In genomic region chr8:31520991-31521448, GRCm38 (mm10) we compare ENCODE assay signal across 10 mouse cellular contexts.
DNase-seq lines count a peak whose midpoint lies in the region; ATAC-seq and TF ChIP-seq lines count a peak whose summit lies in the region.
"Had no signal": no experiment of that assay in that cellular context is flagged by ENCODE, and none has a peak within 500 bp of the region (broad histone marks: within the 10 kb centered on the region; RNA-seq: fewer than 3 reads in every experiment).

No protein-coding gene starts in this region.

- WGBS in kidney, adult 2 months = 9% methylated on average over 2 of the region's 2 CpGs
- 64% methylated on average over 2 of the region's 2 CpGs for WGBS in midbrain, embryonic 15.5 days

- H3K27ac ChIP-seq in kidney, adult 2 months (ENCODE audit: insufficient read depth, low read depth, low read length) = peak overlapping the region; percentile 92
- no peak overlapping the region for H3K27ac ChIP-seq in midbrain, embryonic 15.5 days
- H3K27ac ChIP-seq: hindbrain, embryonic 15.5 days; liver, embryonic 13.5 days; neural tube, embryonic 13.5 days had no signal

- no peaks in the 10 kb centered on the region for H3K27me3 ChIP-seq in kidney, adult 2 months (replicated peaks; ENCODE audit: control insufficient read depth, insufficient read depth, low read length)
- H3K27me3 ChIP-seq in midbrain, embryonic 15.5 days (replicated peaks) = no peaks in the 10 kb centered on the region
- H3K27me3 ChIP-seq: hindbrain, embryonic 15.5 days; liver, embryonic 13.5 days; neural tube, embryonic 13.5 days had no signal

- H3K36me3 ChIP-seq in kidney, adult 2 months (ENCODE audit: control insufficient read depth, insufficient read depth, low read length) = no peaks in the 10 kb centered on the region
- no peaks in the 10 kb centered on the region for H3K36me3 ChIP-seq in midbrain, embryonic 15.5 days (replicated peaks)
- H3K36me3 ChIP-seq: hindbrain, embryonic 15.5 days; liver, embryonic 13.5 days; neural tube, embryonic 13.5 days had no signal

- no peak overlapping the region for H3K4me2 ChIP-seq in midbrain, embryonic 15.5 days
- H3K4me2 ChIP-seq: hindbrain, embryonic 15.5 days; liver, embryonic 13.5 days; neural tube, embryonic 13.5 days had no signal

- TF ChIP-seq CTCF in kidney, adult 2 months (conservative IDR thresholded peaks at IDR 0.05; ENCODE audit: insufficient read depth, insufficient read length, low read depth, low read length) = no peak

- DNase-seq in ES-CJ7 (ENCODE audit: low read depth, low spot score) = peak; percentile 48
- DNase-seq in ZHBTc4 (ENCODE audit: low read depth, low spot score) = peak; percentile 65
- peak; percentile 95 for DNase-seq in kidney, adult 2 months
- peak; percentile 46 for DNase-seq in lung, postnatal 14 days
- no peak for DNase-seq in cerebellum, postnatal 14 days
- DNase-seq: liver, embryonic 13.5 days had no signal

- no peak overlapping the region for H3K9ac ChIP-seq in midbrain, embryonic 15.5 days
- H3K9ac ChIP-seq: hindbrain, embryonic 15.5 days; liver, embryonic 13.5 days; neural tube, embryonic 13.5 days had no signal

- H3K9me3 ChIP-seq in midbrain, embryonic 15.5 days = no peaks in the 10 kb centered on the region
- H3K9me3 ChIP-seq: hindbrain, embryonic 15.5 days; liver, embryonic 13.5 days; neural tube, embryonic 13.5 days had no signal

- no peak for ATAC-seq in midbrain, embryonic 15.5 days (replicated peaks)
- ATAC-seq in megakaryocyte-erythroid progenitor cell, adult 5-6 weeks (replicated peaks; ENCODE audit: low FRiP score, low TSS enrichment, poor library complexity, severe bottlenecking) = no peak

- no peak for TF ChIP-seq POLR2A in kidney, adult 2 months (IDR thresholded peaks at IDR 0.05; ENCODE audit: low read depth, low read length)

- no peak overlapping the region for H3K4me3 ChIP-seq in kidney, adult 2 months (ENCODE audit: insufficient read depth, low read depth, low read length)
- H3K4me3 ChIP-seq in midbrain, embryonic 15.5 days = no peak overlapping the region
- H3K4me3 ChIP-seq: hindbrain, embryonic 15.5 days; liver, embryonic 13.5 days; neural tube, embryonic 13.5 days had no signal

- peaks cover 22% of the 10 kb centered on the region for H3K4me1 ChIP-seq in kidney, adult 2 months (ENCODE audit: control insufficient read depth, insufficient read depth, low read length)
- H3K4me1 ChIP-seq in midbrain, embryonic 15.5 days = no peaks in the 10 kb centered on the region
- H3K4me1 ChIP-seq: hindbrain, embryonic 15.5 days; liver, embryonic 13.5 days; neural tube, embryonic 13.5 days had no signal

Comparison
In these comparisons a context has a peak if more than half of its experiments do, and no peak if none do; other contexts are left out.
1. DNase-seq: peak in ES-CJ7 (single experiment), ZHBTc4 (single experiment), kidney, adult 2 months (single experiment) and lung, postnatal 14 days (single experiment); none in cerebellum, postnatal 14 days (0 of 2).